Mouse (Mus musculus) heart, postnatal 0 days (tissue): ENCODE data around the gene Cenpj.

ENCODE experiments used
- CTCF ChIP-seq: IDR thresholded peaks from 2 replicates; pipeline ENCODE4 v1.5.1; 2016; ENCODE audit warnings: antibody characterized with exemption, control low read depth, low read depth
- EP300 ChIP-seq: IDR thresholded peaks from 2 replicates; pipeline ENCODE4 v1.6.1; 2016; ENCODE audit warnings: antibody characterized with exemption, low read depth

GRCm38 (mm10) chr14:56579011-56579410 lies 3.8 kb upstream of the Cenpj start:
- TF ChIP-seq CTCF: no peak
- no peak for TF ChIP-seq EP300
